Mouse (Mus musculus) myocyte (in vitro differentiated cells): ENCODE data around the gene Iqgap3. TPM values are rescaled to one million over a fixed set of nuclear protein-coding genes. Genes with fewer than 3 reads are reported as not detected.

Source experiments
- H3K27me3 ChIP-seq: one replicate; pipeline ENCODE4 v1.6.1; 2011; ENCODE audit not compliant: control insufficient read depth, insufficient read depth, insufficient read length
- H3K36me3 ChIP-seq: one replicate; pipeline ENCODE4 v1.6.1; 2011; ENCODE audit not compliant: control insufficient read depth, insufficient read depth
- H3K4me2 ChIP-seq: one replicate; pipeline ENCODE4 v1.6.1; 2011; ENCODE audit warnings: low read depth, control low read depth
- H3K4me3 ChIP-seq: one replicate; pipeline ENCODE4 v1.5.1; 2011; ENCODE audit warnings: mild to moderate bottlenecking, control low read depth, moderate library complexity
- H3K79me2 ChIP-seq: one replicate; pipeline ENCODE4 v1.6.1; 2011; ENCODE audit not compliant: control insufficient read depth, insufficient read depth
- H3ac ChIP-seq: one replicate; pipeline ENCODE4 v1.6.1; 2011; ENCODE audit not compliant: control insufficient read depth, insufficient read length
- CEBPB ChIP-seq: IDR thresholded peaks from 2 replicates; pipeline ENCODE4 v1.6.1; 2011; ENCODE audit warnings: mild to moderate bottlenecking, moderate library complexity; ENCODE audit not compliant: poor library complexity, insufficient read depth, severe bottlenecking
- E2F4 ChIP-seq: IDR thresholded peaks from one replicate; pipeline ENCODE4 v1.6.1; 2011; ENCODE audit warnings: mild to moderate bottlenecking, control low read depth, moderate library complexity; ENCODE audit not compliant: insufficient read depth
- MAX ChIP-seq: IDR thresholded peaks from one replicate; pipeline ENCODE4 v1.6.1; 2011; ENCODE audit warnings: low read depth, mild to moderate bottlenecking, control low read depth
- MYOD1 ChIP-seq, 3 experiments: IDR thresholded peaks; one replicate each; pipeline ENCODE4 v1.6.1; 2011; ENCODE audit warnings: control low read depth in 2 of 3, low read depth in 2 of 3, mild to moderate bottlenecking in 2 of 3, moderate library complexity in 1 of 3; ENCODE audit not compliant: insufficient read length in 2 of 3, control insufficient read depth in 1 of 3
- MYOG ChIP-seq, 3 experiments: IDR thresholded peaks; one replicate each; pipeline ENCODE4 v1.6.1; 2011; ENCODE audit warnings: control low read depth in 2 of 3, low read depth in 2 of 3, mild to moderate bottlenecking in 2 of 3; ENCODE audit not compliant: insufficient read length in 2 of 3, control insufficient read depth in 1 of 3, insufficient read depth in 1 of 3
- POLR2A ChIP-seq: IDR thresholded peaks from one replicate; pipeline ENCODE4 v1.6.1; 2011; ENCODE audit warnings: low read depth, mild to moderate bottlenecking, control low read depth, moderate library complexity; ENCODE audit not compliant: insufficient read length
- POLR2AphosphoS2 ChIP-seq: IDR thresholded peaks from one replicate; pipeline ENCODE4 v1.6.1; 2011; ENCODE audit warnings: low read depth, control low read depth; ENCODE audit not compliant: insufficient read length
- REST ChIP-seq: IDR thresholded peaks from one replicate; pipeline ENCODE4 v1.6.1; 2011; ENCODE audit warnings: mild to moderate bottlenecking, control low read depth, moderate library complexity; ENCODE audit not compliant: insufficient read depth, insufficient read length
- SRF ChIP-seq: IDR thresholded peaks from one replicate; pipeline ENCODE4 v1.6.1; 2011; ENCODE audit warnings: low read depth; ENCODE audit not compliant: control insufficient read depth, insufficient read length
- TCF12 ChIP-seq: IDR thresholded peaks from one replicate; pipeline ENCODE4 v1.6.1; 2011; ENCODE audit warnings: mild to moderate bottlenecking, control low read depth; ENCODE audit not compliant: poor library complexity, insufficient read depth, severe bottlenecking
- TCF3 ChIP-seq: IDR thresholded peaks from one replicate; pipeline ENCODE4 v1.6.1; 2011; ENCODE audit warnings: low read depth, control low read depth; ENCODE audit not compliant: insufficient read length
- USF1 ChIP-seq: IDR thresholded peaks from one replicate; pipeline ENCODE4 v1.6.1; 2011; ENCODE audit warnings: low read depth, mild to moderate bottlenecking, control low read depth, moderate library complexity
- polyA plus RNA-seq: library from polyadenylated mRNA; unstranded; fragments of >200 nt; fragmentation: generic; extraction: Trizol; gene quantifications from one replicate; pipeline ENCODE4 v1.2.1, GENCODE M21; 2012; ENCODE audit warnings: missing spikeins

Gene Iqgap3
- polyA plus RNA-seq, 1 experiment = 13.6 TPM

DNA sequence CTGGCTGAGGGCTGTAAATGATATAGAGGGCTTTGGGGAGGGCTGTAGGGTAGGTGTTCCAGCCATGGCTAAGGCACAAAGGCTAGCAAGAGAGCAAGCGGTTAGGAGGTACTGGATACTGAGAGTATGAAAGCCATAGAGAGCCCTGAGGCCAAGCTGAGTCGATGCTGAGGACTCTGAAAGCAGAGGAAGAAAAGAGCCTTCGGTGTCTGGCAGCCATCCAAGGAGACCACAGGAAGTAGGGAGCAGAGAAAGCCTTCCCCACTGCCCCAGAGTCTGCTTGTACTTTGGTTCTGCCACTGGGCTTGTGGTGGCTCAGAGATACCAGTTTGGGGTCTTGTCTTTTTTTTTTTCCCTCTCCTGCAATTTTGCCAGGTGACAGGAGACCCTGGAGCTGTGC lies 18.5 kb downstream of the Iqgap3 start:
- Histone ChIP-seq H3K4me3 (no peak overlapping the region), H3K79me2 (no peaks in the 10 kb centered on the region), H3ac (no peak overlapping the region), H3K4me2 (no peak overlapping the region), H3K27me3 (no peaks in the 10 kb centered on the region), H3K36me3 (peaks cover 4% of the 10 kb centered on the region)
- no peak for TF ChIP-seq REST
- no peak for TF ChIP-seq MAX

DNA sequence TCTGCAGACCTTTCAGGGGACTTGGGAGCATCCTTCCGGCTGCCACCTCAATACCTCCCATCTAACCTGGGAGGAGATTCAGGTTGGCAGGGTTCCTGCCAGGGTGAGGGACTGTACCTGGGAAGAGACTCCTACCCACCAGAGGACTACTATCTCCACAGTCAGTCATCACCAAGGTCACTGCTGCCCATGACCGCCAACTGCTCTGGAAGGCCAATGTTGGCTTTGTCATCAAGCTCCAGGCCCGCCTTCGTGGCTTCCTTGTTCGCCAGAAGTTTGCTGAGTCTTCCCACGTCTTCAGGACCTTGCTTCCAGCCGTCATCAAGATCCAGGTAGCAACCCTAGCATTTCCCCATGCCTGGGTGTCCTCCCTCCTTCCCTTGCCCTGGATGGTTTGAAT lies 20.0 kb downstream of the Iqgap3 start:
- H3K79me2 ChIP-seq = no peaks in the 10 kb centered on the region
- no peak overlapping the region for H3K4me2 ChIP-seq
- H3K36me3 ChIP-seq = peaks cover 8% of the 10 kb centered on the region
- H3K4me3 ChIP-seq = no peak overlapping the region
- H3K27me3 ChIP-seq = no peaks in the 10 kb centered on the region
- no peak overlapping the region for H3ac ChIP-seq
- TF ChIP-seq CEBPB (no peak), MYOG (IDR thresholded peaks at IDR 0.05; ENCODE audit: control insufficient read depth in 1 of 3, insufficient read depth in 1 of 3, insufficient read length in 2 of 3, low read depth in 2 of 3) (no peak), REST (no peak), POLR2AphosphoS2 (no peak), TCF3 (no peak), POLR2A (no peak), MYOD1 (IDR thresholded peaks at IDR 0.05; ENCODE audit: control insufficient read depth in 1 of 3, insufficient read length in 2 of 3, low read depth in 2 of 3) (no peak), USF1 (no peak), MAX (no peak), SRF (no peak), TCF12 (no peak), E2F4 (no peak)

DNA sequence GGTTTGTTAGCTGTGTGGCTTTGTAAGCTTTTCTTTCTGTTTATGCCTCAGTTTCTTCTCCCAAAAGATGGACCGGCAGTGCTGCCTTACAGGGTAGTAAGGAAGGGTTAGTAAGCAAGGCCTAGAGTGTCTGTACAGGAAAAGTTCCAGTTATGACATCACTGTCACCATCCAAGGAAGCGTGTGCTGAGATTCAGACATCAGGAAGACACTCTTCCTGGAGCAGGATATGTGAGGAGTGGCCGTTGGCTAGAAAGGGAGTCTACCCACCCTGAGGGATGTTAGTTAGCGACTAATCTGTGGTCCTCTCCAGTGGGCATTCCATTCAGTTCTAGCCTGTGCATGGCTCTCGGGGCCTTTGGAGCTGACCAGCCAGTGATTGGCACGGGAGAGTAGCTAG lies 20.4 kb downstream of the Iqgap3 start:
- TF ChIP-seq POLR2A (no peak), USF1 (no peak), POLR2AphosphoS2 (no peak), MAX (no peak), MYOD1 (IDR thresholded peaks at IDR 0.05; ENCODE audit: control insufficient read depth in 1 of 3, insufficient read length in 2 of 3, low read depth in 2 of 3) (no peak), TCF12 (no peak), SRF (no peak), MYOG (IDR thresholded peaks at IDR 0.05; ENCODE audit: control insufficient read depth in 1 of 3, insufficient read depth in 1 of 3, insufficient read length in 2 of 3, low read depth in 2 of 3) (no peak), CEBPB (no peak), REST (no peak), E2F4 (no peak), TCF3 (no peak)
- H3K27me3 ChIP-seq = no peaks in the 10 kb centered on the region

DNA sequence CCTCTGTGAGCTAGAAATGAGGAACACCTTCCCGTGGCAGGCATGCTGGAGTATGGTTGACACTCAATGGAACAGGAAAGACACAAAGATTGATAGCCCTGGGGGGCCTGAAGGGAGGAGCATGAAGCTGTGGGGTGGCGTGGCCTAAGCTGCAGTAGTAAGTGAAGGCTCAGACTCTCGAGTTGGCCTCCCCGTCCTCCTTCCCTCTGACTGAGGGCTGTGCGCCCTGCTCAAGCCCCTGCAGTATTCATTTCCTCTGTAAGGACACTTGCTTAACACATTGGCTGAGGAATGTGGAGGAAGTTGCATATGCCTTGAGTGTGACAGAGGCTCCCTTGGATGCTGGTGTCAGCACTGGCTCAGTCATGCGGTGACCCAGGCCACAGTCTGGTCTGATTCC lies 20.8 kb downstream of the Iqgap3 start:
- no peak overlapping the region for H3K4me3 ChIP-seq
- H3K79me2 ChIP-seq = no peaks in the 10 kb centered on the region
- TF ChIP-seq USF1 (no peak), REST (no peak), SRF (no peak), MAX (no peak), POLR2AphosphoS2 (no peak), MYOG (IDR thresholded peaks at IDR 0.05; ENCODE audit: control insufficient read depth in 1 of 3, insufficient read depth in 1 of 3, insufficient read length in 2 of 3, low read depth in 2 of 3) (no peak), TCF12 (no peak), TCF3 (no peak), POLR2A (no peak), CEBPB (no peak), MYOD1 (IDR thresholded peaks at IDR 0.05; ENCODE audit: control insufficient read depth in 1 of 3, insufficient read length in 2 of 3, low read depth in 2 of 3) (no peak), E2F4 (no peak)
- no peaks in the 10 kb centered on the region for H3K27me3 ChIP-seq
- no peak overlapping the region for H3K4me2 ChIP-seq
- H3ac ChIP-seq = no peak overlapping the region
- peaks cover 8% of the 10 kb centered on the region for H3K36me3 ChIP-seq

More for the DNA sequence above, 20.4 kb downstream of the Iqgap3 start:
- no peaks in the 10 kb centered on the region for H3K79me2 ChIP-seq
- no peak overlapping the region for H3ac ChIP-seq
- H3K4me3 ChIP-seq = no peak overlapping the region
- H3K36me3 ChIP-seq = peaks cover 8% of the 10 kb centered on the region
- no peak overlapping the region for H3K4me2 ChIP-seq

DNA sequence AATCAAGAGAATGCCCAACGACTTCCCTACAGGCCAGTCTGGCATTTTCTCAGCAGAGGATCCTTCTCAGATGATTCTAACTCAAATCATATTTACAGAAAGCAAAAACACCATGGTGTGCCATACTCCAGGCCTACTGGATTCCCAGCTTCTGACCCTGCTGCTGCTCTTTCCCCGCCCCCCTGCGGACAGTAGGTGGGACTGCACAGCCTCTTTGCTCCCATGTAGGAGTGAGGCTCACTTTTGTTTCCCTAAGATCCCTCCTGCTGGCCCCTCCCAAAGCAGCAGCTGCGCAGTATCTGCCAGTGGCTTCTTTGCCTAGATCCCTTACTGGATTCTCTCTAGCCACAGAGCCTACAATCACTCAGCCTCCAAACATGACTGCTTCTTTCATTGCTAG lies 24.4 kb downstream of the Iqgap3 start:
- Histone ChIP-seq H3K4me2 (no peak overlapping the region), H3K79me2 (no peaks in the 10 kb centered on the region), H3K4me3 (no peak overlapping the region), H3ac (no peak overlapping the region), H3K36me3 (peaks cover 12% of the 10 kb centered on the region), H3K27me3 (no peaks in the 10 kb centered on the region)
- TF ChIP-seq USF1 (no peak), SRF (no peak), E2F4 (no peak), MAX (no peak), TCF12 (no peak), MYOD1 (IDR thresholded peaks at IDR 0.05; ENCODE audit: control insufficient read depth in 1 of 3, insufficient read length in 2 of 3, low read depth in 2 of 3) (no peak), CEBPB (no peak), POLR2A (no peak), POLR2AphosphoS2 (no peak), REST (no peak), TCF3 (no peak), MYOG (IDR thresholded peaks at IDR 0.05; ENCODE audit: control insufficient read depth in 1 of 3, insufficient read depth in 1 of 3, insufficient read length in 2 of 3, low read depth in 2 of 3) (no peak)
